Mouse (Mus musculus) megakaryocyte, adult 5-6 weeks (primary cell): Measurements from ENCODE around the gene Kyat1. TPM values are rescaled to one million over a fixed set of nuclear protein-coding genes. Genes with fewer than 3 reads are reported as not detected.
"Not testable (repeated sequence)": the region's sequence is repeated elsewhere in the genome, so short reads cannot be mapped to it uniquely, and the experiment has no call there.

ENCODE experiments used
- ATAC-seq: 2 replicates; pipeline ENCODE4 v1.8.0; 2016; ENCODE audit warnings: mild to moderate bottlenecking, inconsistent platforms; ENCODE audit not compliant: poor library complexity, severe bottlenecking
- total RNA-seq, 2 experiments: library from RNA; stranded (forward) in 1 of 2; stranded (reverse) in 1 of 2; fragments of 153-499, 151-499 nt in 1 of 2; fragments of 221-1000, 200-1000 nt in 1 of 2; gene quantifications; 2 replicates each; pipeline versions ENCODE4 v1.2.3 to v1.2.4; 2015 to 2017

The Kyat1 gene
- total RNA-seq, 2 experiments from 2014 or later, result 1.5 to 5.0 TPM

GRCm38 (mm10) chr2:30175897-30176296 lies 29.8 kb downstream of the Kyat1 start:
- ATAC-seq, result no peak

GRCm38 (mm10) chr2:30173541-30174240 lies 32.0 kb downstream of the Kyat1 start:
- no peak for ATAC-seq

- ATAC-seq, result no peak
These were observed 33.7 kb downstream of the Kyat1 start for GRCm38 (mm10) chr2:30171997-30172382.

GRCm38 (mm10) chr2:30171371-30171996 lies 34.2 kb downstream of the Kyat1 start, which contains the start of gene Endog:
TSS of gene Endog (plus strand) at chr2:30171493.
- ATAC-seq, result peak; percentile 93

- ATAC-seq, result no peak
These were observed 39.0 kb downstream of the Kyat1 start for GRCm38 (mm10) chr2:30166677-30167076.

GRCm38 (mm10) chr2:30164340-30164932 lies 41.2 kb downstream of the Kyat1 start:
- ATAC-seq, result no peak

- ATAC-seq, result no peak
These were observed 43.8 kb downstream of the Kyat1 start for GRCm38 (mm10) chr2:30161809-30162208.

- not testable (repeated sequence) for ATAC-seq
These were observed 45.8 kb downstream of the Kyat1 start for GRCm38 (mm10) chr2:30159871-30160270.

- ATAC-seq, result no peak
These were observed 53.0 kb downstream of the Kyat1 start for GRCm38 (mm10) chr2:30152616-30153015.

- ATAC-seq, result no peak
These were observed 53.8 kb downstream of the Kyat1 start for GRCm38 (mm10) chr2:30151840-30152239.

- ATAC-seq, result no peak
These were observed 58.2 kb downstream of the Kyat1 start for GRCm38 (mm10) chr2:30147466-30147865.

- ATAC-seq, result no peak
These were observed 61.2 kb downstream of the Kyat1 start for GRCm38 (mm10) chr2:30144436-30144835.

- ATAC-seq, result not testable (repeated sequence)
These were observed 65.6 kb downstream of the Kyat1 start for GRCm38 (mm10) chr2:30140021-30140420.

GRCm38 (mm10) chr2:30136458-30136857 lies 69.2 kb downstream of the Kyat1 start:
- no peak for ATAC-seq

Other genes starting within 250 kb of the Kyat1 start
- gene Sptan1, start 240.3 kb downstream of the Kyat1 start, total RNA-seq (2015), result 59.3 and 72.4 TPM in 2 replicates
- gene Sptan1, start 240.3 kb downstream of the Kyat1 start, total RNA-seq (2017), result 131 and 136 TPM in 2 replicates
- gene Wdr34, start 157.0 kb downstream of the Kyat1 start, total RNA-seq (2015), result 0.91 and 1.2 TPM in 2 replicates
- 1.8 and 5.7 TPM in 2 replicates for gene Wdr34, start 157.0 kb downstream of the Kyat1 start, total RNA-seq (2017)
- 160 and 167 TPM in 2 replicates for gene Set, start 148.5 kb downstream of the Kyat1 start, total RNA-seq (2015)
- 634 and 647 TPM in 2 replicates for gene Set, start 148.5 kb downstream of the Kyat1 start, total RNA-seq (2017)
- gene Pkn3, start 128.2 kb downstream of the Kyat1 start, total RNA-seq (2015), result 3.0 and 4.8 TPM in 2 replicates
- 7.0 and 9.1 TPM in 2 replicates for gene Pkn3, start 128.2 kb downstream of the Kyat1 start, total RNA-seq (2017)
- 20.3 and 24.6 TPM in 2 replicates for gene Zdhhc12, start 112.2 kb downstream of the Kyat1 start, total RNA-seq (2015)
- gene Zdhhc12, start 112.2 kb downstream of the Kyat1 start, total RNA-seq (2017), result 8.2 and 10.7 TPM in 2 replicates
- 10.1 and 11.7 TPM in 2 replicates for gene Zer1, start 81.3 kb downstream of the Kyat1 start, total RNA-seq (2015)
- gene Zer1, start 81.3 kb downstream of the Kyat1 start, total RNA-seq (2017), result 8.7 and 10.7 TPM in 2 replicates
- 21.2 and 25.8 TPM in 2 replicates for gene Tbc1d13, start 72.1 kb downstream of the Kyat1 start, total RNA-seq (2015)
- gene Tbc1d13, start 72.1 kb downstream of the Kyat1 start, total RNA-seq (2017), result 36.5 and 50.0 TPM in 2 replicates
- 2.3 and 4.1 TPM in 2 replicates for gene Endog, start 34.4 kb downstream of the Kyat1 start, total RNA-seq (2015)
- 2.9 and 4.0 TPM in 2 replicates for gene Endog, start 34.4 kb downstream of the Kyat1 start, total RNA-seq (2017)
- 5.4 and 5.5 TPM in 2 replicates for gene Spout1, start 27.4 kb downstream of the Kyat1 start, total RNA-seq (2015)
- gene Spout1, start 27.4 kb downstream of the Kyat1 start, total RNA-seq (2017), result 8.5 and 11.7 TPM in 2 replicates
- 17.9 and 18.4 TPM in 2 replicates for gene Lrrc8a, start 31.9 kb upstream of the Kyat1 start, total RNA-seq (2015)
- gene Lrrc8a, start 31.9 kb upstream of the Kyat1 start, total RNA-seq (2017), result 10.5 and 13.0 TPM in 2 replicates
- 0.04 TPM in 1 of 2 replicates, not detected in the other for gene Gm28035, start 34.7 kb upstream of the Kyat1 start, total RNA-seq (2015)
- not detected in 2 replicates for gene Gm28035, start 34.7 kb upstream of the Kyat1 start, total RNA-seq (2017)
- 3.3 and 3.8 TPM in 2 replicates for gene Phyhd1, start 60.4 kb upstream of the Kyat1 start, total RNA-seq (2015)
- gene Phyhd1, start 60.4 kb upstream of the Kyat1 start, total RNA-seq (2017), result 1.3 and 1.8 TPM in 2 replicates
- gene Gm28038, start 75.2 kb upstream of the Kyat1 start, total RNA-seq (2015), result 4.0 TPM in 1 of 2 replicates, not detected in the other
- gene Gm28038, start 75.2 kb upstream of the Kyat1 start, total RNA-seq (2017), result not detected in 2 replicates
- gene Dolk, start 80.5 kb upstream of the Kyat1 start, total RNA-seq (2015), result 5.5 and 6.6 TPM in 2 replicates
- gene Dolk, start 80.5 kb upstream of the Kyat1 start, total RNA-seq (2017), result 10.1 and 13.0 TPM in 2 replicates
- gene Nup188, start 80.5 kb upstream of the Kyat1 start, total RNA-seq (2015), result 16.4 and 18.7 TPM in 2 replicates
- 11.1 and 13.2 TPM in 2 replicates for gene Nup188, start 80.5 kb upstream of the Kyat1 start, total RNA-seq (2017)
- 14.9 and 16.5 TPM in 2 replicates for gene Sh3glb2, start 153.5 kb upstream of the Kyat1 start, total RNA-seq (2015)
- 20.4 and 24.3 TPM in 2 replicates for gene Sh3glb2, start 153.5 kb upstream of the Kyat1 start, total RNA-seq (2017)
- gene Miga2, start 158.4 kb upstream of the Kyat1 start, total RNA-seq (2015), result 2.0 and 2.1 TPM in 2 replicates
- 2.7 and 5.2 TPM in 2 replicates for gene Miga2, start 158.4 kb upstream of the Kyat1 start, total RNA-seq (2017)
- gene Dolpp1, start 186.4 kb upstream of the Kyat1 start, total RNA-seq (2015), result 5.3 and 6.0 TPM in 2 replicates
- 11.5 and 16.8 TPM in 2 replicates for gene Dolpp1, start 186.4 kb upstream of the Kyat1 start, total RNA-seq (2017)
- 26.2 and 29.6 TPM in 2 replicates for gene Crat, start 210.0 kb upstream of the Kyat1 start, total RNA-seq (2015)
- gene Crat, start 210.0 kb upstream of the Kyat1 start, total RNA-seq (2017), result 13.9 and 14.2 TPM in 2 replicates
- gene Ptpa, start 210.2 kb upstream of the Kyat1 start, total RNA-seq (2015), result 68.9 and 69.0 TPM in 2 replicates
- gene Ptpa, start 210.2 kb upstream of the Kyat1 start, total RNA-seq (2017), result 44.3 and 45.9 TPM in 2 replicates